Mouse (Mus musculus) erythroblast, embryonic 14.5 days (primary cell): Measurements from ENCODE around the gene Sgk1.

Experiments
- GATA1 ChIP-seq: IDR thresholded peaks from 2 replicates; pipeline ENCODE4 v1.6.1; 2012; ENCODE audit warnings: low read length, inconsistent platforms, mixed read lengths
- TAL1 ChIP-seq: IDR thresholded peaks from 3 replicates; pipeline ENCODE4 v1.6.1; 2012; ENCODE audit warnings: low read length, inconsistent platforms, mixed read lengths

DNA sequence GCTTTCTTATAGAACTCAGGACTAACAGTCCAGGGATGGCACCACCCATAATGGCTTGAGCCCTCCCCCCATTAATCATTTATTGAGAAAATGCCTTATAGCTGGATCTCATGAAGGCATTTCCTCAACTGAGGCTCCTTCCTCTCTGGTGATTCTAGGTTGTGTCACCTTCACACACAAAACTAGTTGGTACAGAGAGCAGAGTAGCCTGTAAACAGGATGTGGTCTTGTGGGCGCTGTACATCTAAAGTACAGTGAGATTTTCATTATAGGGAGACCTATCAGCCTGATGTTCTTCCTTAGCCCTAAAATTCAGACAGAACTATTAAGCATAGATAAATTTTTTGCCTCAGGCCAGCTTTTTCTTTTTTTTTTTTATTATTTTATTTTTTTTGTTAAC, 23.6 kb downstream of the Sgk1 start:
- TF ChIP-seq TAL1 (no peak), GATA1 (no peak)
